Mouse (Mus musculus) bone marrow macrophage, adult 2 months (primary cell): Measurements from ENCODE around the gene 4921507P07Rik. TPM values are rescaled to one million over a fixed set of nuclear protein-coding genes. Genes with fewer than 3 reads are reported as not detected.
A peak's percentile ranks its signal among the peaks of the same experiment; 100 is the strongest.

Experiments used
- H3K27ac ChIP-seq: 2 replicates; pipeline ENCODE4 v1.5.1; 2012; ENCODE audit warnings: low read depth, low read length; ENCODE audit not compliant: insufficient read depth
- H3K4me1 ChIP-seq: 2 replicates; pipeline ENCODE4 v1.6.1; 2012; ENCODE audit warnings: low read length; ENCODE audit not compliant: control insufficient read depth, insufficient read depth
- H3K4me3 ChIP-seq: 2 replicates; pipeline ENCODE4 v1.5.1; 2012; ENCODE audit warnings: mild to moderate bottlenecking, low read length, moderate library complexity; ENCODE audit not compliant: insufficient read depth
- CTCF ChIP-seq: IDR thresholded peaks from 2 replicates; pipeline ENCODE4 v1.5.1; 2012; ENCODE audit warnings: low read depth, mild to moderate bottlenecking, low read length, moderate library complexity
- POLR2A ChIP-seq: IDR thresholded peaks from 2 replicates; pipeline ENCODE4 v1.6.1; 2012; ENCODE audit warnings: mild to moderate bottlenecking, low read depth, low read length, borderline replicate concordance
- polyA plus RNA-seq: library from polyadenylated mRNA; stranded (reverse); fragments of >200 nt; gene quantifications from 2 replicates; pipeline ENCODE4 v1.2.4, GENCODE M21; 2012; ENCODE audit not compliant: missing spikeins, insufficient read depth, insufficient read length

Gene 4921507P07Rik
- polyA plus RNA-seq, 1 experiment = 0.23 TPM

- TF ChIP-seq CTCF (peak; percentile 69), POLR2A (no peak)
- Histone ChIP-seq H3K27ac (peak overlapping the region; percentile 38), H3K4me3 (0 out of 2 replicates have a peak overlapping the region, but pooled peaks have one; percentile 3), H3K4me1 (peaks cover 5% of the 10 kb centered on the region)
Measured at GRCm38 (mm10) chr6:50536461-50536892, 60.0 kb downstream of the 4921507P07Rik start.

- TF ChIP-seq POLR2A (no peak), CTCF (no peak)
- Histone ChIP-seq H3K27ac (no peak overlapping the region), H3K4me3 (no peak overlapping the region), H3K4me1 (peaks cover 5% of the 10 kb centered on the region)
Measured at GRCm38 (mm10) chr6:50535346-50535745, 61.1 kb downstream of the 4921507P07Rik start.

DNA sequence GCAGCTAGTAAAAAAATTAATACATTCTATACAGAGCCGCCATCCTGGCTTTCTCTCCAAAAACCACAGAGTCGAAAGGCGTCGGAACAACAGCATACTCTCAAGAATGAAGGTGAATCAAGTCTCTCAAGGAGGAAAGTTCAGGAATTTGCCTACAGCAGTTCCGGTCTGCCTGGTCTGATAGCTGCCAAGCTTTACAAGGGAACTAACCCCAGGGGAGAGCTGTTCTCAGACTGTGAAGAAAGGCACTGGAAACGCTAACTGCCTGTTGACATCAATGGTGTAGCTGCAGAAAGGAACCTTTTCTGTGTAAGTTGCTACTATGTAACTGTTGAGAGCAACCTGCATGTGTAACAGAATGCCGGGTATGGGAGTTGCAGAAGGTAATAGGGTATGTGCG, 64.5 kb downstream of the 4921507P07Rik start:
- Histone ChIP-seq H3K4me3 (no peak overlapping the region), H3K4me1 (peaks cover 6% of the 10 kb centered on the region), H3K27ac (no peak overlapping the region)
- TF ChIP-seq POLR2A (no peak), CTCF (no peak)

GRCm38 (mm10) chr6:50531003-50531402, 65.4 kb downstream of the 4921507P07Rik start:
- no peak overlapping the region for H3K4me3 ChIP-seq
- H3K27ac ChIP-seq = no peak overlapping the region
- peaks cover 6% of the 10 kb centered on the region for H3K4me1 ChIP-seq
- TF ChIP-seq POLR2A (no peak), CTCF (no peak)

- Histone ChIP-seq H3K27ac (no peak overlapping the region), H3K4me1 (0 out of 2 replicates have a peak, but pooled peaks cover 3% of the 10 kb centered on the region), H3K4me3 (no peak overlapping the region)
- no peak for TF ChIP-seq CTCF
- TF ChIP-seq POLR2A = no peak
Measured at GRCm38 (mm10) chr6:50529194-50529593, 67.2 kb downstream of the 4921507P07Rik start.

GRCm38 (mm10) chr6:50527416-50527815, 69.0 kb downstream of the 4921507P07Rik start:
- TF ChIP-seq POLR2A (no peak), CTCF (no peak)
- no peak overlapping the region for H3K4me3 ChIP-seq
- H3K4me1 ChIP-seq = 0 out of 2 replicates have a peak, but pooled peaks cover 3% of the 10 kb centered on the region
- H3K27ac ChIP-seq = no peak overlapping the region

DNA sequence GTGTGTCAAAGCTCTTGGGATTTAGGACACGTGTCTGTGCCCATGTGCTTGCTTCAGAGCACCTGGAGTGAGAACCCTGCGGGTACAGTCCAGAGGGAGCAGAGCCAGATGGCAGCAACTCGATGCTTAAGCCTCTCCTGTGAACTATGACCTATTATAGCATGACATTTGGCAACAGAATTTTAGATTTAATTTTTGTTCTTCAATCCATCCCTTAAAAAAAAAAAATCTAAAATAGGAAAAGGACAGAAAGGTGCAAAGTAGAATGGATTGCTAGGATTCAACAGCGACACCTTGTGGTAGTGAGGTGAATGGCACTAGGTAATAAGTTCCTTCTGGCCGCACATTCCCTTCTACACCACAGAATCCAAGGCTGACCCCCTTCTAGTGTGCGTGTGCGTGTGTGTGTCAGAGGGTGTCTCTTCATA, 69.8 kb downstream of the 4921507P07Rik start:
- Histone ChIP-seq H3K4me1 (0 out of 2 replicates have a peak, but pooled peaks cover 3% of the 10 kb centered on the region), H3K4me3 (no peak overlapping the region), H3K27ac (no peak overlapping the region)
- no peak for TF ChIP-seq POLR2A
- peak; percentile 32; the same call in 1 of the 2 replicates for TF ChIP-seq CTCF

GRCm38 (mm10) chr6:50525846-50526245, 70.6 kb downstream of the 4921507P07Rik start:
- Histone ChIP-seq H3K27ac (no peak overlapping the region), H3K4me1 (0 out of 2 replicates have a peak, but pooled peaks cover 3% of the 10 kb centered on the region), H3K4me3 (no peak overlapping the region)
- TF ChIP-seq CTCF (no peak), POLR2A (no peak)

GRCm38 (mm10) chr6:50524261-50524896, 72.1 kb downstream of the 4921507P07Rik start:
- 0 out of 2 replicates have a peak, but pooled peaks cover 3% of the 10 kb centered on the region for H3K4me1 ChIP-seq
- no peak overlapping the region for H3K4me3 ChIP-seq
- TF ChIP-seq POLR2A (no peak), CTCF (no peak)
- H3K27ac ChIP-seq = no peak overlapping the region

Other genes starting within 250 kb of the 4921507P07Rik start
- gene Osbpl3, start 140.4 kb downstream of the 4921507P07Rik start, polyA plus RNA-seq = 23.4 and 26.4 TPM in 2 replicates
- gene Cycs, start 30.1 kb downstream of the 4921507P07Rik start, polyA plus RNA-seq = 6.7 and 10.3 TPM in 2 replicates
- 4.0 and 6.0 TPM in 2 replicates for gene Npvf, start 57.8 kb upstream of the 4921507P07Rik start, polyA plus RNA-seq